ENCODE assay signal across 19 mouse cellular contexts in the genomic region with DNA sequence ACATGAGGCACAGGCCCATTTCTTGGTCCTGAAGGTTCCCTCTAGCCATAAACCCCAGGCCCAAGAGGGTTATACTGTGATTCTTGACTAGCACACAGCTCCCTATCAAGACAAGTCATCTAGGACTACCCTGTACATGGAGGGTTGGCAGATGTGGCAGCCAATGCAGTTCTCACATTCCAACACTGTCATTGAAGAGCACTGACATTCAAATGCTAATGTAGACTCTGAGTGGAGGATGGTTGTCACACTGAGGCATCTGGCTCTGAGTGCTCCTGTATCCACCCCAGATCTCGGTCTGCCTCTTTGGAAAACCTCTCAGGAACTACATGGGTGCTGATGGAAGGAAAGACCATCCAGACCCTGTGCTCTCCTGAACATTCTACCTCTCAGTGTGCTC.
"Had no signal": no experiment of that assay in that cellular context is flagged by ENCODE, and none has a peak within 500 bp of the region (broad histone marks: within the 10 kb centered on the region; RNA-seq: fewer than 3 reads in every experiment).

No protein-coding gene starts in this region.

- H3K4me3 ChIP-seq: liver, embryonic 15.5 days; lung, embryonic 15.5 days; megakaryocyte, embryonic 14.5 days; midbrain, embryonic 13.5 days; midbrain, embryonic 15.5 days; neural tube, embryonic 12.5 days had no signal

- H3K27me3 ChIP-seq: liver, embryonic 15.5 days; lung, embryonic 15.5 days; megakaryocyte, embryonic 14.5 days; midbrain, embryonic 13.5 days; midbrain, embryonic 15.5 days; neural tube, embryonic 12.5 days had no signal

- H3K36me3 ChIP-seq: liver, embryonic 15.5 days; lung, embryonic 15.5 days; midbrain, embryonic 13.5 days; midbrain, embryonic 15.5 days; neural tube, embryonic 12.5 days had no signal

- H3K27ac ChIP-seq: liver, embryonic 15.5 days; lung, embryonic 15.5 days; macrophage; midbrain, embryonic 13.5 days; midbrain, embryonic 15.5 days; neural tube, embryonic 12.5 days had no signal

- H3K4me1 ChIP-seq: liver, embryonic 15.5 days; lung, embryonic 15.5 days; megakaryocyte, embryonic 14.5 days; midbrain, embryonic 13.5 days; midbrain, embryonic 15.5 days; neural tube, embryonic 12.5 days had no signal

- DNase-seq: liver, postnatal 0 days; lung, adult 2 months; lung, postnatal 14 days; lung, postnatal 36 days; retina, postnatal 1 day; right cerebral cortex, adult 18-20 months; right cerebral cortex, postnatal 25 days; right cerebral cortex, postnatal 4 days; spleen, adult 18-20 months; thymus, adult 18-20 months; thymus, postnatal 14 days; thymus, postnatal 36 days had no signal
